Mouse (Mus musculus): Measurements from ENCODE around the gene Zc3h13. TPM values are rescaled to one million over a fixed set of nuclear protein-coding genes. Genes with fewer than 3 reads are reported as not detected.

Gene Zc3h13
- polyA plus RNA-seq (2015; fragmentation: Illumina TruSeq; extraction: RNeasy Lipid Tissue Mini Kit (QIAGEN cat#74804); ENCODE audit: low read depth, low replicate concordance), result 22.4 TPM

DNA sequence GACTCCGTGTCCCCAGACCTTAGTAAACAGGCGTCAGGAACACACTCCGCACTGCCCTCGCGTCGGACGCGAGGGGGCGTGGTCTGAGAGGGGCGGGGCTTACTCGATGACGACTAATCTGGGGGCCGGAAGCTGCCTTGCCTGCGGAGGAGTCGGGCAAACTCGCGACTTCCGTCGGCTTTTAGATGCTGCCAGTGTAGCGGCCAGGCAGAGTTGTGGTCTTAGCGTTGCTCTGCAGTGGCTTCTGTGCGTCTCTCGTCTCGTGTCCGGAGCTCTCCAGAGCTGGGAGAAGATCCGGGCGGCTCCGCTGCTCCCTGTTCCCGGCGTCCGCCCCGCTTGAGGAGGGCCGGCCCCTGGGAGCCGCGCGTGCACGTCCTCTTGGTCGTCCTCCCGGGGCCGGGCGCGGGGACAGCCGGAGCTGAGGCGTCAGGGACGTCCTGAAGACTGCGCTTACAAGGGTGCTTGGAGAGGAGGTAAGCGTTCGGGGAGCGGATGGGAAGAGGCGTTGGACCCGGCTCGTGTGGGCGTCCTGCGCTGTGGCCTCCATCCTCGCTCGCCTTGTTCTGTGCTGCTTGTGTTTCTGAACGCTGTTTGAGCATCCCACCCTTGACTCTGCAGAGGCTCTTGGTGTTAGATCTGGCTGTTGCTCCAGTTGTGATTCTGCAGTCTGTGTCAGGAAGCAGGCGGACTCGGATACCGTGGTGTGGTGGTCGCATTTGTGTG lies at the start of gene Zc3h13:
Gene Zc3h13, plus strand, starts transcription at position 181 of the 723 bp plus-strand sequence.

DNA sequence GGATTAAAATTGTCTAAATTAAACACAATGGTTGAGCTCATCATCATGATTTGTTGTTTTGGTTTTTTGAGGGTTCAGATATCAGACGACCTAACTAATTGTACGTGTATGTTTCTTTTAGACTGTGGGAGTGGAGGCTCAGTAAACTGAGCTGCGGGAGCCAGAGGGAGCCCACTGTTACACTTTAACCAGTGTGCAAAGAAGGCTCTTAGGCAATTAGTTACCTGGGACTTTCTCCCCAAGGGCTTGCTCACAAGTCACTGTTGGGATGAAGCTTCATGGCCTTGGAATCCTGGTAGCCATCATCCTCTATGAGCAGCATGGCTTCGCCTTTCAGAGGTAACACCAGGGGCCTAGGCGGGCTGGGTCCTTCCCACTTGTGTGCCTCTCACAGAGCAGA lies 42.1 kb upstream of the Zc3h13 start, which contains the start of gene Cpb2:
Gene Cpb2, plus strand, starts transcription at position 201 of the 400 bp plus-strand sequence.

Other genes starting within 250 kb of the Zc3h13 start
- not detected for gene Lrrc63, start 153.5 kb upstream of the Zc3h13 start, polyA plus RNA-seq (2015; fragmentation: Illumina TruSeq; extraction: RNeasy Lipid Tissue Mini Kit (QIAGEN cat#74804); ENCODE audit: low read depth, low replicate concordance)
- gene Lcp1, start 153.3 kb upstream of the Zc3h13 start, polyA plus RNA-seq (2015; fragmentation: Illumina TruSeq; extraction: RNeasy Lipid Tissue Mini Kit (QIAGEN cat#74804); ENCODE audit: low read depth, low replicate concordance), result 7.8 TPM
- not detected for gene Cpb2, start 42.1 kb upstream of the Zc3h13 start, polyA plus RNA-seq (2015; fragmentation: Illumina TruSeq; extraction: RNeasy Lipid Tissue Mini Kit (QIAGEN cat#74804); ENCODE audit: low read depth, low replicate concordance)
- gene Siah3, start 171.6 kb downstream of the Zc3h13 start, polyA plus RNA-seq (2015; fragmentation: Illumina TruSeq; extraction: RNeasy Lipid Tissue Mini Kit (QIAGEN cat#74804); ENCODE audit: low read depth, low replicate concordance), result 5.9 TPM